Mouse (Mus musculus) lung, postnatal 10 days (tissue): ENCODE data around the gene Olfr1416.

Experiments
- DNase-seq: peaks from one replicate; pipeline ENCODE4 v3.0.0; 2021

Gene Olfr1416

GRCm38 (mm10) chr1:92431420-92431819, 53.5 kb downstream of the Olfr1416 start:
- no peak for DNase-seq

DNA sequence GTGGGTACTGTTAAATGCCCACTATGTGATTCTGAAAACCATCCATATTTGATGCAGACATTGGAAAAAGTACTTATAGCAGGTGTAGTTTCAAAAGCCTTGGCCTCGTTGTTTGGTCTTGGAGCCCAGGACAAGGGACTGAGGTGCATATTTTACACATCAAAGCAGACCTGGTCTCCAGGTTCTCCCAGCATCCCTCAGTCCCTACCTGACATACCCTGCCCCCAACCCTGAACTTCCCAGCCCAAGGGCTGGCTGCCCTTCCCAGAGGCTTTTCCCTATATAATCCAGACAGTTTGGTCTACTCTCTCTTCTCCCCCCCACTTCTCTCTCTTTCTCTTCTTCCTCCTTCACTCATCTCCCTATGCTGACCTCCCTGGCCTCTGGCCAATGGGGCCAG, 53.9 kb downstream of the Olfr1416 start:
- no peak for DNase-seq
